16 mouse cellular contexts compared by ENCODE assay signal in genomic region chr19:36792589-36792988, GRCm38 (mm10). TPM values are rescaled to one million over a fixed set of nuclear protein-coding genes. Genes with fewer than 3 reads are reported as not detected.
DNase-seq lines count a peak whose midpoint lies in the region; ATAC-seq and TF ChIP-seq lines count a peak whose summit lies in the region.
"Had no signal": no experiment of that assay in that cellular context is flagged by ENCODE, and none has a peak within 500 bp of the region (broad histone marks: within the 10 kb centered on the region; RNA-seq: fewer than 3 reads in every experiment).

No protein-coding gene starts in this region.

- H3K9ac ChIP-seq in heart, embryonic 12.5 days, result no peak overlapping the region
- no peak overlapping the region for H3K9ac ChIP-seq in intestine, embryonic 15.5 days
- no peak overlapping the region for H3K9ac ChIP-seq in stomach, postnatal 0 days (ENCODE audit: low read length)
- H3K9ac ChIP-seq in hindbrain, embryonic 16.5 days (ENCODE audit: low read depth, low read length), result no peak overlapping the region
- H3K9ac ChIP-seq: embryonic facial prominence, embryonic 12.5 days; heart, embryonic 13.5 days; hindbrain, embryonic 15.5 days; limb, embryonic 15.5 days; lung, embryonic 15.5 days had no signal

- no peaks in the 10 kb centered on the region for H3K9me3 ChIP-seq in heart, embryonic 12.5 days (replicated peaks)
- H3K9me3 ChIP-seq in intestine, embryonic 15.5 days, result no peaks in the 10 kb centered on the region
- no peaks in the 10 kb centered on the region for H3K9me3 ChIP-seq in stomach, postnatal 0 days (ENCODE audit: control insufficient read depth, low read length)
- no peaks in the 10 kb centered on the region for H3K9me3 ChIP-seq in hindbrain, embryonic 16.5 days (ENCODE audit: control insufficient read depth, low read length)
- H3K9me3 ChIP-seq: embryonic facial prominence, embryonic 12.5 days; heart, embryonic 13.5 days; hindbrain, embryonic 15.5 days; limb, embryonic 15.5 days; lung, embryonic 15.5 days had no signal

- no peak for ATAC-seq in heart, embryonic 12.5 days (ENCODE audit: insufficient number of reproducible peaks, low FRiP score)
- ATAC-seq in intestine, embryonic 15.5 days, result peak; percentile 75
- peak; percentile 85 for ATAC-seq in stomach, postnatal 0 days (ENCODE audit: low FRiP score, low TSS enrichment)
- no peak for ATAC-seq in hindbrain, embryonic 16.5 days

- peak; percentile 90 for DNase-seq in heart, adult 11 months
- peak; percentile 15 for DNase-seq in testis, postnatal 14 days (ENCODE audit: low spot score)
- no peak for DNase-seq in testis, postnatal 10 days (ENCODE audit: low spot score)
- peak; percentile 62 for DNase-seq in stomach, postnatal 0 days (ENCODE audit: low spot score)
- DNase-seq in layer of hippocampus, adult 9-11 months, result no peak
- DNase-seq: adrenal gland, postnatal 36 days; right cerebral cortex, postnatal 14 days had no signal

- no peaks in the 10 kb centered on the region for H3K27me3 ChIP-seq in heart, embryonic 12.5 days (replicated peaks)
- H3K27me3 ChIP-seq in intestine, embryonic 15.5 days (replicated peaks), result no peaks in the 10 kb centered on the region
- H3K27me3 ChIP-seq in stomach, postnatal 0 days (ENCODE audit: control insufficient read depth, insufficient read depth, low read length), result no peaks in the 10 kb centered on the region
- no peaks in the 10 kb centered on the region for H3K27me3 ChIP-seq in hindbrain, embryonic 16.5 days (replicated peaks; ENCODE audit: control insufficient read depth, insufficient read depth, low read length)
- H3K27me3 ChIP-seq: embryonic facial prominence, embryonic 12.5 days; heart, embryonic 13.5 days; hindbrain, embryonic 15.5 days; limb, embryonic 15.5 days; lung, embryonic 15.5 days had no signal

- no peak for TF ChIP-seq CTCF in stomach, postnatal 0 days (IDR thresholded peaks at IDR 0.05; ENCODE audit: low read depth)

- no peak overlapping the region for H3K4me3 ChIP-seq in heart, embryonic 12.5 days
- H3K4me3 ChIP-seq in intestine, embryonic 15.5 days (replicated peaks), result no peak overlapping the region
- no peak overlapping the region for H3K4me3 ChIP-seq in stomach, postnatal 0 days (ENCODE audit: low read depth, low read length)
- no peak overlapping the region for H3K4me3 ChIP-seq in hindbrain, embryonic 16.5 days (ENCODE audit: low read length)
- H3K4me3 ChIP-seq: embryonic facial prominence, embryonic 12.5 days; heart, embryonic 13.5 days; hindbrain, embryonic 15.5 days; limb, embryonic 15.5 days; lung, embryonic 15.5 days had no signal

- no peaks in the 10 kb centered on the region for H3K36me3 ChIP-seq in heart, embryonic 12.5 days
- H3K36me3 ChIP-seq in intestine, embryonic 15.5 days, result no peaks in the 10 kb centered on the region
- H3K36me3 ChIP-seq in stomach, postnatal 0 days (ENCODE audit: control insufficient read depth, insufficient read depth, low read length), result no peaks in the 10 kb centered on the region
- no peaks in the 10 kb centered on the region for H3K36me3 ChIP-seq in hindbrain, embryonic 16.5 days (ENCODE audit: control insufficient read depth, insufficient read depth, low read length)
- H3K36me3 ChIP-seq: embryonic facial prominence, embryonic 12.5 days; heart, embryonic 13.5 days; hindbrain, embryonic 15.5 days; limb, embryonic 15.5 days; lung, embryonic 15.5 days had no signal

- peaks cover 19% of the 10 kb centered on the region for H3K4me1 ChIP-seq in heart, embryonic 12.5 days (replicated peaks)
- H3K4me1 ChIP-seq in intestine, embryonic 15.5 days (replicated peaks), result peaks cover 6% of the 10 kb centered on the region
- no peaks in the 10 kb centered on the region for H3K4me1 ChIP-seq in stomach, postnatal 0 days (replicated peaks; ENCODE audit: control insufficient read depth, insufficient read depth)
- H3K4me1 ChIP-seq in hindbrain, embryonic 16.5 days (ENCODE audit: control insufficient read depth, insufficient read depth, low read depth, low read length), result no peaks in the 10 kb centered on the region; the same call in 1 of the 2 replicates
- H3K4me1 ChIP-seq: hindbrain, embryonic 15.5 days had no signal

- WGBS in heart, embryonic 12.5 days, result 77% methylated on average over 8 of the region's 8 CpGs
- 69% methylated on average over 8 of the region's 8 CpGs for WGBS in intestine, embryonic 15.5 days
- 64% methylated on average over 8 of the region's 8 CpGs for WGBS in stomach, postnatal 0 days
- WGBS in hindbrain, embryonic 16.5 days, result 91% methylated on average over 8 of the region's 8 CpGs

- no peak overlapping the region for H3K27ac ChIP-seq in heart, embryonic 12.5 days (ENCODE audit: poor library complexity, severe bottlenecking)
- H3K27ac ChIP-seq in intestine, embryonic 15.5 days, result no peak overlapping the region
- H3K27ac ChIP-seq in stomach, postnatal 0 days (replicated peaks), result no peak overlapping the region
- no peak overlapping the region for H3K27ac ChIP-seq in hindbrain, embryonic 16.5 days (ENCODE audit: low read depth, low read length)
- H3K27ac ChIP-seq: embryonic facial prominence, embryonic 12.5 days; heart, embryonic 13.5 days; hindbrain, embryonic 15.5 days; limb, embryonic 15.5 days; lung, embryonic 15.5 days had no signal

- TF ChIP-seq EP300 in stomach, postnatal 0 days (optimal IDR thresholded peaks at IDR 0.05), result no peak

- no peak overlapping the region for H3K4me2 ChIP-seq in heart, embryonic 12.5 days
- no peak overlapping the region for H3K4me2 ChIP-seq in intestine, embryonic 15.5 days (replicated peaks)
- no peak overlapping the region for H3K4me2 ChIP-seq in stomach, postnatal 0 days (replicated peaks; ENCODE audit: low read depth)
- H3K4me2 ChIP-seq in hindbrain, embryonic 16.5 days (ENCODE audit: low read length), result no peak overlapping the region
- H3K4me2 ChIP-seq: embryonic facial prominence, embryonic 12.5 days; heart, embryonic 13.5 days; hindbrain, embryonic 15.5 days; limb, embryonic 15.5 days; lung, embryonic 15.5 days; midbrain, embryonic 11.5 days had no signal

RNA-seq across cellular contexts. Expression of gene Tnks2, which starts 41.4 kb away (rescaled TPM):
- polyA plus RNA-seq in heart, embryonic 12.5 days (2016; fragmentation: Nextera tagmentation; extraction: Ambion mirVana), result 76.5 and 81.3 TPM in 2 replicates
- 40.7 and 40.9 TPM in 2 replicates for polyA plus RNA-seq in intestine, embryonic 15.5 days (2015; fragmentation: Nextera tagmentation; extraction: Ambion mirVana)
- polyA plus RNA-seq in stomach, postnatal 0 days (2015; fragmentation: Nextera tagmentation; extraction: Ambion mirVana), result 13.9 and 15.8 TPM in 2 replicates
- polyA plus RNA-seq in hindbrain, embryonic 16.5 days (2015; fragmentation: Nextera tagmentation; extraction: Ambion mirVana), result 19.0 and 36.7 TPM in 2 replicates

RNA-seq across cellular contexts. Expression of gene Ppp1r3c, which starts 56.1 kb away (rescaled TPM):
- 53.3 and 55.1 TPM in 2 replicates for polyA plus RNA-seq in heart, embryonic 12.5 days (2016; fragmentation: Nextera tagmentation; extraction: Ambion mirVana)
- 11.3 and 11.4 TPM in 2 replicates for polyA plus RNA-seq in intestine, embryonic 15.5 days (2015; fragmentation: Nextera tagmentation; extraction: Ambion mirVana)
- 7.0 and 7.1 TPM in 2 replicates for polyA plus RNA-seq in stomach, postnatal 0 days (2015; fragmentation: Nextera tagmentation; extraction: Ambion mirVana)
- polyA plus RNA-seq in hindbrain, embryonic 16.5 days (2015; fragmentation: Nextera tagmentation; extraction: Ambion mirVana), result 27.2 and 30.6 TPM in 2 replicates

Comparison
In these comparisons a context has a peak if more than half of its experiments do, and no peak if none do; other contexts are left out.
1. DNase-seq: peak in heart, adult 11 months (single experiment), testis, postnatal 14 days (single experiment) and stomach, postnatal 0 days (single experiment); none in testis, postnatal 10 days (single experiment) and layer of hippocampus, adult 9-11 months (single experiment).
2. ATAC-seq: peak in intestine, embryonic 15.5 days (single experiment) and stomach, postnatal 0 days (single experiment); none in heart, embryonic 12.5 days (single experiment) and hindbrain, embryonic 16.5 days (single experiment).